Mouse (Mus musculus) olfactory bulb, adult 2 months (tissue): ENCODE results near the gene 1810046K07Rik. TPM values are rescaled to one million over a fixed set of nuclear protein-coding genes. Genes with fewer than 3 reads are reported as not detected.

Experiments used
- H3K27ac ChIP-seq: fragments of 200-500 bp; 2 replicates; pipeline ENCODE4 v1.5.1; 2012; ENCODE audit warnings: low read depth, low read length; ENCODE audit not compliant: insufficient read depth
- H3K4me1 ChIP-seq: fragments of 200-500 bp; 2 replicates; pipeline ENCODE4 v1.6.1; 2012; ENCODE audit warnings: low read length; ENCODE audit not compliant: control insufficient read depth, insufficient read depth
- H3K4me3 ChIP-seq: fragments of 200-500 bp; 2 replicates; pipeline ENCODE4 v1.5.1; 2012; ENCODE audit warnings: mild to moderate bottlenecking, low read depth, low read length, moderate library complexity; ENCODE audit not compliant: insufficient read depth
- CTCF ChIP-seq: fragments of 200-500 bp; IDR thresholded peaks from 2 replicates; pipeline ENCODE4 v1.5.1; 2012; ENCODE audit warnings: low read depth, mild to moderate bottlenecking, low read length, moderate library complexity; ENCODE audit not compliant: insufficient read depth
- POLR2A ChIP-seq: fragments of 200-500 bp; IDR thresholded peaks from 2 replicates; pipeline ENCODE4 v1.6.1; 2012; ENCODE audit warnings: mild to moderate bottlenecking, low read depth, low read length, moderate library complexity; ENCODE audit not compliant: insufficient read depth
- WGBS: fragments of 180-500 bp; shearing (Covaris S2); methylation state at CpG from one replicate; pipeline ENCODE4 v1.1.7; 2018; 5-methylcytosine and 5-hydroxymethylcytosine counted together
- polyA plus RNA-seq: library from polyadenylated mRNA; stranded (reverse); fragments of >200 nt; gene quantifications from 2 replicates; pipeline ENCODE4 v1.2.4, GENCODE M21; 2012; ENCODE audit warnings: low replicate concordance; ENCODE audit not compliant: missing spikeins, insufficient read depth, insufficient read length

The 1810046K07Rik gene
- polyA plus RNA-seq, 1 experiment = not detected

GRCm38 (mm10) chr9:51278500-51279381 lies 50.0 kb downstream of the 1810046K07Rik start, which contains the start of gene Colca2:
Gene Colca2 (minus strand): TSS chr9:51278569.
- under 1% methylated on average over 53 of the region's 53 CpGs for WGBS
- Histone ChIP-seq H3K27ac (peak within 1 kb of the TSS; percentile 50; the same call in 1 of the 2 replicates), H3K4me3 (peak within 1 kb of the TSS; percentile 59), H3K4me1 (peaks cover 15% of the 10 kb centered on the region)
- TF ChIP-seq CTCF (no peak; the same call in 1 of the 2 replicates), POLR2A (no peak)

GRCm38 (mm10) chr9:51277834-51278498 lies 50.8 kb downstream of the 1810046K07Rik start:
- 27% methylated on average over 13 of the region's 13 CpGs for WGBS
- Histone ChIP-seq H3K4me1 (peaks cover 15% of the 10 kb centered on the region), H3K4me3 (peak overlapping the region; percentile 59), H3K27ac (0 out of 2 replicates have a peak overlapping the region, but pooled peaks have one; percentile 2)
- TF ChIP-seq CTCF (no peak), POLR2A (no peak)

GRCm38 (mm10) chr9:51274678-51275077 lies 54.0 kb downstream of the 1810046K07Rik start:
- WGBS = 56% methylated on average over 4 of the region's 4 CpGs
- H3K4me3 ChIP-seq = no peak overlapping the region
- TF ChIP-seq POLR2A (no peak), CTCF (no peak)
- peaks cover 21% of the 10 kb centered on the region for H3K4me1 ChIP-seq
- no peak overlapping the region for H3K27ac ChIP-seq

- WGBS = 79% methylated on average over 9 of the region's 9 CpGs
- Histone ChIP-seq H3K27ac (no peak overlapping the region), H3K4me1 (peaks cover 13% of the 10 kb centered on the region), H3K4me3 (no peak overlapping the region)
- no peak for TF ChIP-seq CTCF
- no peak for TF ChIP-seq POLR2A
Observed at GRCm38 (mm10) chr9:51273581-51274154, 55.0 kb downstream of the 1810046K07Rik start.

GRCm38 (mm10) chr9:51272102-51272501 lies 56.6 kb downstream of the 1810046K07Rik start:
- H3K4me3 ChIP-seq = no peak overlapping the region
- no peak overlapping the region for H3K27ac ChIP-seq
- H3K4me1 ChIP-seq = peaks cover 6% of the 10 kb centered on the region; the same call in 1 of the 2 replicates
- no peak for TF ChIP-seq CTCF
- no peak for TF ChIP-seq POLR2A
- 81% methylated on average over 5 of the region's 5 CpGs for WGBS

- Histone ChIP-seq H3K4me3 (no peak overlapping the region), H3K27ac (no peak overlapping the region), H3K4me1 (peaks cover 6% of the 10 kb centered on the region; the same call in 1 of the 2 replicates)
- no peak for TF ChIP-seq POLR2A
- WGBS = 55% methylated on average over 8 of the region's 8 CpGs
Observed at GRCm38 (mm10) chr9:51271073-51271472, 57.6 kb downstream of the 1810046K07Rik start.

GRCm38 (mm10) chr9:51268852-51269251 lies 59.9 kb downstream of the 1810046K07Rik start:
- Histone ChIP-seq H3K27ac (no peak overlapping the region), H3K4me1 (peaks cover 6% of the 10 kb centered on the region; the same call in 1 of the 2 replicates), H3K4me3 (no peak overlapping the region)
- 66% methylated on average over 5 of the region's 5 CpGs for WGBS
- TF ChIP-seq POLR2A (no peak), CTCF (no peak)

- no peaks in the 10 kb centered on the region for H3K4me1 ChIP-seq
- H3K4me3 ChIP-seq = no peak overlapping the region
- H3K27ac ChIP-seq = no peak overlapping the region
- no peak for TF ChIP-seq CTCF
- TF ChIP-seq POLR2A = no peak
- 85% methylated on average over 5 of the region's 5 CpGs for WGBS
Observed at GRCm38 (mm10) chr9:51258426-51258825, 70.3 kb downstream of the 1810046K07Rik start.
